Mouse (Mus musculus): ENCODE measurements around the gene Prkcb. TPM values are rescaled to one million over a fixed set of nuclear protein-coding genes. Genes with fewer than 3 reads are reported as not detected.
A peak's percentile ranks its signal among the peaks of the same experiment; 100 is the strongest.

Prkcb gene
- polyA plus RNA-seq, 1 experiment from 2014 or later: 170 TPM

- Histone ChIP-seq H3K27ac (ENCODE audit: low read depth, low read length) (peak overlapping the region; percentile 16; the same call in 1 of the 2 replicates), H3K4me2 (ENCODE audit: low read depth, low read length) (no peak overlapping the region), H3K4me1 (ENCODE audit: control insufficient read depth, insufficient read depth, low read length) (peaks cover 10% of the 10 kb centered on the region; the same call in 1 of the 2 replicates), H3K27me3 (ENCODE audit: control insufficient read depth, insufficient read depth, low read length) (no peaks in the 10 kb centered on the region), H3K36me3 (ENCODE audit: control insufficient read depth, insufficient read depth, low read length) (no peaks in the 10 kb centered on the region), H3K9ac (replicated peaks; ENCODE audit: low read depth, low read length) (no peak overlapping the region), H3K4me3 (ENCODE audit: low read depth, low read length) (no peak overlapping the region), H3K9me3 (ENCODE audit: control insufficient read depth, low read length) (no peaks in the 10 kb centered on the region)
- 21% methylated on average over 6 of the region's 6 CpGs for WGBS
- 0 out of 2 replicates have a peak, but pooled peaks have one; percentile 61 for ATAC-seq (ENCODE audit: low read depth)
Observed at GRCm38 (mm10) chr7:122389633-122390032, 101.1 kb downstream of the Prkcb start.

GRCm38 (mm10) chr7:122390200-122390599 lies 101.6 kb downstream of the Prkcb start:
- Histone ChIP-seq H3K4me1 (ENCODE audit: control insufficient read depth, insufficient read depth, low read length) (peaks cover 10% of the 10 kb centered on the region; the same call in 1 of the 2 replicates), H3K27ac (ENCODE audit: low read depth, low read length) (no peak overlapping the region), H3K27me3 (ENCODE audit: control insufficient read depth, insufficient read depth, low read length) (no peaks in the 10 kb centered on the region), H3K36me3 (ENCODE audit: control insufficient read depth, insufficient read depth, low read length) (no peaks in the 10 kb centered on the region), H3K4me3 (ENCODE audit: low read depth, low read length) (no peak overlapping the region), H3K9me3 (ENCODE audit: control insufficient read depth, low read length) (no peaks in the 10 kb centered on the region), H3K9ac (replicated peaks; ENCODE audit: low read depth, low read length) (no peak overlapping the region), H3K4me2 (ENCODE audit: low read depth, low read length) (no peak overlapping the region)
- ATAC-seq (ENCODE audit: low read depth): peak; percentile 75; the same call in 1 of the 2 replicates
- 33% methylated on average over 5 of the region's 5 CpGs for WGBS

- no peak overlapping the region for H3K4me2 ChIP-seq (ENCODE audit: low read depth, low read length)
- peak; percentile 23; the same call in 1 of the 2 replicates for ATAC-seq (ENCODE audit: low read depth)
- no peak overlapping the region for H3K4me3 ChIP-seq (ENCODE audit: low read depth, low read length)
- H3K27me3 ChIP-seq (ENCODE audit: control insufficient read depth, insufficient read depth, low read length): no peaks in the 10 kb centered on the region
- no peak overlapping the region for H3K27ac ChIP-seq (ENCODE audit: low read depth, low read length)
- no peaks in the 10 kb centered on the region for H3K36me3 ChIP-seq (ENCODE audit: control insufficient read depth, insufficient read depth, low read length)
- peaks cover 10% of the 10 kb centered on the region; the same call in 1 of the 2 replicates for H3K4me1 ChIP-seq (ENCODE audit: control insufficient read depth, insufficient read depth, low read length)
- 35% methylated on average over 4 of the region's 4 CpGs for WGBS
- no peak overlapping the region for H3K9ac ChIP-seq (replicated peaks; ENCODE audit: low read depth, low read length)
- H3K9me3 ChIP-seq (ENCODE audit: control insufficient read depth, low read length): no peaks in the 10 kb centered on the region
Observed at GRCm38 (mm10) chr7:122390683-122391082, 102.1 kb downstream of the Prkcb start.

- Histone ChIP-seq H3K4me2 (ENCODE audit: low read depth, low read length) (no peak overlapping the region), H3K27ac (ENCODE audit: low read depth, low read length) (no peak overlapping the region), H3K9me3 (ENCODE audit: control insufficient read depth, low read length) (no peaks in the 10 kb centered on the region), H3K9ac (replicated peaks; ENCODE audit: low read depth, low read length) (no peak overlapping the region), H3K4me1 (ENCODE audit: control insufficient read depth, insufficient read depth, low read length) (peaks cover 10% of the 10 kb centered on the region; the same call in 1 of the 2 replicates), H3K4me3 (ENCODE audit: low read depth, low read length) (no peak overlapping the region), H3K36me3 (ENCODE audit: control insufficient read depth, insufficient read depth, low read length) (no peaks in the 10 kb centered on the region), H3K27me3 (ENCODE audit: control insufficient read depth, insufficient read depth, low read length) (no peaks in the 10 kb centered on the region)
- 83% methylated on average over 3 of the region's 3 CpGs for WGBS
- ATAC-seq (ENCODE audit: low read depth): no peak
Observed at GRCm38 (mm10) chr7:122391382-122391781, 102.8 kb downstream of the Prkcb start.

GRCm38 (mm10) chr7:122393964-122394363 lies 105.4 kb downstream of the Prkcb start:
- WGBS: 59% methylated on average over 5 of the region's 5 CpGs
- H3K4me3 ChIP-seq (ENCODE audit: low read depth, low read length): no peak overlapping the region

GRCm38 (mm10) chr7:122395159-122395975 lies 106.8 kb downstream of the Prkcb start:
- H3K9ac ChIP-seq (replicated peaks; ENCODE audit: low read depth, low read length): no peak overlapping the region
- no peaks in the 10 kb centered on the region for H3K9me3 ChIP-seq (ENCODE audit: control insufficient read depth, low read length)
- H3K4me3 ChIP-seq (ENCODE audit: low read depth, low read length): no peak overlapping the region
- no peak overlapping the region for H3K27ac ChIP-seq (ENCODE audit: low read depth, low read length)
- H3K27me3 ChIP-seq (ENCODE audit: control insufficient read depth, insufficient read depth, low read length): no peaks in the 10 kb centered on the region
- WGBS: 80% methylated on average over 7 of the region's 7 CpGs
- no peak overlapping the region for H3K4me2 ChIP-seq (ENCODE audit: low read depth, low read length)
- H3K4me1 ChIP-seq (ENCODE audit: control insufficient read depth, insufficient read depth, low read length): peaks cover 2% of the 10 kb centered on the region; the same call in 1 of the 2 replicates
- no peaks in the 10 kb centered on the region for H3K36me3 ChIP-seq (ENCODE audit: control insufficient read depth, insufficient read depth, low read length)
- no peak for ATAC-seq (ENCODE audit: low read depth)

More at GRCm38 (mm10) chr7:122393964-122394363, 105.4 kb downstream of the Prkcb start:
- Histone ChIP-seq H3K36me3 (ENCODE audit: control insufficient read depth, insufficient read depth, low read length) (no peaks in the 10 kb centered on the region), H3K27me3 (ENCODE audit: control insufficient read depth, insufficient read depth, low read length) (no peaks in the 10 kb centered on the region), H3K4me2 (ENCODE audit: low read depth, low read length) (no peak overlapping the region), H3K4me1 (ENCODE audit: control insufficient read depth, insufficient read depth, low read length) (peaks cover 10% of the 10 kb centered on the region; the same call in 1 of the 2 replicates), H3K9ac (replicated peaks; ENCODE audit: low read depth, low read length) (no peak overlapping the region), H3K9me3 (ENCODE audit: control insufficient read depth, low read length) (no peaks in the 10 kb centered on the region), H3K27ac (ENCODE audit: low read depth, low read length) (no peak overlapping the region)
- ATAC-seq (ENCODE audit: low read depth): no peak

GRCm38 (mm10) chr7:122395976-122396315 lies 107.4 kb downstream of the Prkcb start:
- no peak overlapping the region for H3K4me3 ChIP-seq (ENCODE audit: low read depth, low read length)
- no peaks in the 10 kb centered on the region for H3K27me3 ChIP-seq (ENCODE audit: control insufficient read depth, insufficient read depth, low read length)
- no peak overlapping the region for H3K27ac ChIP-seq (ENCODE audit: low read depth, low read length)
- H3K9ac ChIP-seq (replicated peaks; ENCODE audit: low read depth, low read length): no peak overlapping the region
- no peaks in the 10 kb centered on the region for H3K9me3 ChIP-seq (ENCODE audit: control insufficient read depth, low read length)
- no peak for ATAC-seq (ENCODE audit: low read depth)
- H3K4me1 ChIP-seq (ENCODE audit: control insufficient read depth, insufficient read depth, low read length): no peaks in the 10 kb centered on the region
- H3K36me3 ChIP-seq (ENCODE audit: control insufficient read depth, insufficient read depth, low read length): no peaks in the 10 kb centered on the region
- 85% methylated on average over 5 of the region's 5 CpGs for WGBS
- H3K4me2 ChIP-seq (ENCODE audit: low read depth, low read length): no peak overlapping the region

- Histone ChIP-seq H3K36me3 (ENCODE audit: control insufficient read depth, insufficient read depth, low read length) (no peaks in the 10 kb centered on the region), H3K9ac (replicated peaks; ENCODE audit: low read depth, low read length) (no peak overlapping the region), H3K27ac (ENCODE audit: low read depth, low read length) (no peak overlapping the region), H3K27me3 (ENCODE audit: control insufficient read depth, insufficient read depth, low read length) (no peaks in the 10 kb centered on the region), H3K4me3 (ENCODE audit: low read depth, low read length) (no peak overlapping the region), H3K9me3 (ENCODE audit: control insufficient read depth, low read length) (no peaks in the 10 kb centered on the region), H3K4me2 (ENCODE audit: low read depth, low read length) (no peak overlapping the region), H3K4me1 (ENCODE audit: control insufficient read depth, insufficient read depth, low read length) (no peaks in the 10 kb centered on the region)
- 86% methylated on average over 3 of the region's 3 CpGs for WGBS
- ATAC-seq (ENCODE audit: low read depth): no peak
Observed at GRCm38 (mm10) chr7:122397699-122398098, 109.1 kb downstream of the Prkcb start.

- H3K4me3 ChIP-seq (ENCODE audit: low read depth, low read length): no peak overlapping the region
- no peak for ATAC-seq (ENCODE audit: low read depth)
- no peaks in the 10 kb centered on the region for H3K9me3 ChIP-seq (ENCODE audit: control insufficient read depth, low read length)
- H3K4me1 ChIP-seq (ENCODE audit: control insufficient read depth, insufficient read depth, low read length): peaks cover 5% of the 10 kb centered on the region; the same call in 1 of the 2 replicates
- H3K27ac ChIP-seq (ENCODE audit: low read depth, low read length): no peak overlapping the region
- no peak overlapping the region for H3K4me2 ChIP-seq (ENCODE audit: low read depth, low read length)
- H3K9ac ChIP-seq (replicated peaks; ENCODE audit: low read depth, low read length): no peak overlapping the region
- no peaks in the 10 kb centered on the region for H3K27me3 ChIP-seq (ENCODE audit: control insufficient read depth, insufficient read depth, low read length)
- no peaks in the 10 kb centered on the region for H3K36me3 ChIP-seq (ENCODE audit: control insufficient read depth, insufficient read depth, low read length)
- WGBS: 92% methylated on average over 7 of the region's 7 CpGs
Observed at GRCm38 (mm10) chr7:122402041-122402440, 113.5 kb downstream of the Prkcb start.
